Mouse (Mus musculus) kidney, adult 2 months (tissue): ENCODE results near the gene Gsn.

Experiments used
- CTCF ChIP-seq: fragments of 200-500 bp; conservative IDR thresholded peaks from 2 replicates; pipeline ENCODE4 v1.5.1; 2011; ENCODE audit warnings: low read depth, mild to moderate bottlenecking, control low read depth, low read length, moderate library complexity, mixed read lengths; ENCODE audit not compliant: insufficient read depth, insufficient read length
- POLR2A ChIP-seq: fragments of 200-500 bp; IDR thresholded peaks from one replicate; pipeline ENCODE4 v1.6.1; 2011; ENCODE audit warnings: low read depth, low read length, control low read depth

DNA sequence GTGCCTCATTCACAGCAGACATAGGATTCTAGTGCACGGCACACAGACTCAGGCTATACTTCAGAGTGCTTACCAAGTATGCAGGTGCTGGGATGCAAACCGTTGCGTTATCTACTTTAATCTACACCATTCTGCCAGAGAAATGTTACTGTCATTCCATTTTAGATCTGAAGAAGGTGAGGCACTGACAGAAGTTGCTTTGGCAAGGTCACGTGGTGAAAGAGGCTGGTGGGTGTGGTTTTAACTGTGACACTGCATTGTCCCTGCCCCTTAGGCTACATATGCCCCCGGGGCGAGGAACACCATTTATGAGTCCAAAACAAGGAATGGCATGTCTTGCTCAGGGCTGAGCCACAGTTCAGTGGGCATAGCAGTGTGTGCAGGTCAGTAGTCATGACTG lies 16.7 kb downstream of the Gsn start:
- TF ChIP-seq CTCF (no peak), POLR2A (no peak)
